Mouse (Mus musculus) lung, adult 2 months (tissue): ENCODE results near the gene Pik3c2a.

Experiments used
- CTCF ChIP-seq: fragments of 200-500 bp; IDR thresholded peaks from 2 replicates; pipeline ENCODE4 v1.5.1; 2011; ENCODE audit warnings: mild to moderate bottlenecking, low read length, control low read depth; ENCODE audit not compliant: insufficient read depth
- POLR2A ChIP-seq: fragments of 200-500 bp; IDR thresholded peaks from 2 replicates; pipeline ENCODE4 v1.6.1; 2011; ENCODE audit warnings: low read depth, mild to moderate bottlenecking, control low read depth, low read length, borderline replicate concordance; ENCODE audit errors: extremely low read depth

DNA sequence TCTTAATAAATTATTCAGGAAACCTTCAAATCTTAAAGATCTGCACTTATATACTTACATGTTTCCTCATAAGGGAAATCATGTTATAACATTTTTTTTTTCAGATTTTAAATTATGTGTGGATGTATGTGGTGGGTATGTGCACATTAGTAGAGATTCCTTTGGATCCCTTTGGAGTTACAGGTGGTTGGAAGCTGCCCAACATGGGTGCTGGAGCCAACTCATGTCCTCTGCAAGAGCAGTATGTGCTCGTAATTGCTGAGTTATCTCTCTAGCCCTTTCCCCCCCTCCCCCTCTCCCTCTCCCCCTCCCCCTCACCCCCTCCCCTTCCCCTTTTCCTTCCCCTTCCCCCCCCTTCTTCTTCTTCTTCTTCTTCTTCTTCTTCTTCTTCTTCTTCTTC, 39.9 kb upstream of the Pik3c2a start:
- TF ChIP-seq CTCF = no peak
- TF ChIP-seq POLR2A = no peak
